Mouse (Mus musculus): ENCODE measurements at regions not wholly inside any gene's neighbourhood (a gene's known extent, or its start where the extent isn't known, plus 50 kb on each side); places are given as distances from the start of the nearest gene placed in this dataset.
"Not testable (repeated sequence)": the region's sequence is repeated elsewhere in the genome, so short reads cannot be mapped to it uniquely, and the experiment has no call there.

- H3K36me3 ChIP-seq; ATAC-seq (replicated peaks; ENCODE audit: low FRiP score); H3K27ac ChIP-seq; H3K4me1 ChIP-seq; H3K9ac ChIP-seq; H3K27me3 ChIP-seq; H3K4me2 ChIP-seq; H3K4me3 ChIP-seq (replicated peaks); H3K9me3 ChIP-seq (replicated peaks): not testable (repeated sequence)
- 91% methylated on average over 1 of the region's 1 CpGs for WGBS
Measured at GRCm38 (mm10) chr12:119708715-119709114, 236.9 kb upstream of the Tmem196 start.

GRCm38 (mm10) chr12:119730789-119731188, 214.8 kb upstream of the Tmem196 start:
- ATAC-seq (replicated peaks; ENCODE audit: low FRiP score), result no peak
- H3K9ac ChIP-seq, result no peak overlapping the region
- no peaks in the 10 kb centered on the region for H3K27me3 ChIP-seq
- H3K9me3 ChIP-seq (replicated peaks), result no peaks in the 10 kb centered on the region
- WGBS, result 87% methylated on average over 2 of the region's 2 CpGs
- H3K4me1 ChIP-seq, result no peaks in the 10 kb centered on the region
- H3K4me2 ChIP-seq, result no peak overlapping the region
- H3K4me3 ChIP-seq (replicated peaks), result no peak overlapping the region
- no peak overlapping the region for H3K27ac ChIP-seq
- H3K36me3 ChIP-seq, result no peaks in the 10 kb centered on the region

DNA sequence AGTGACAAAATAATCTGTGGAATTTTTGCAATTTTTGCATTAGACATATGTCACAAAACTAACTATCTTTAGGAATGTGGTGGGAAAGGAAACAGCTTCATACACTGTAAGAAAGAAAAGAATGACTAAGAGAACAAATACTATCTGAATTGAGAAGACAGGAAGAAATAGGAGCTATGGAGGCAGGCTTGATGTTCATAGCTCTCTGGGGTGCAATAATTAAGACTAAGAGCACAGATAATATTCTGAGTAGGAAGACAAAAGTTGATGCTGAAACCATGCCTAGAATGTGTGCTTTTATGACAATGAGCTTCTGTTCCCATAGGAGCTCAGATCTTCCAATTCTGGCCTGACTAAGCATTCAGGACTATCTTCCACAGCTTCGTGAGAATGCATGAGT, 183.0 kb upstream of the Tmem196 start:
- WGBS, result 71% methylated on average over 1 of the region's 1 CpGs
- H3K27ac ChIP-seq, result no peak overlapping the region

DNA sequence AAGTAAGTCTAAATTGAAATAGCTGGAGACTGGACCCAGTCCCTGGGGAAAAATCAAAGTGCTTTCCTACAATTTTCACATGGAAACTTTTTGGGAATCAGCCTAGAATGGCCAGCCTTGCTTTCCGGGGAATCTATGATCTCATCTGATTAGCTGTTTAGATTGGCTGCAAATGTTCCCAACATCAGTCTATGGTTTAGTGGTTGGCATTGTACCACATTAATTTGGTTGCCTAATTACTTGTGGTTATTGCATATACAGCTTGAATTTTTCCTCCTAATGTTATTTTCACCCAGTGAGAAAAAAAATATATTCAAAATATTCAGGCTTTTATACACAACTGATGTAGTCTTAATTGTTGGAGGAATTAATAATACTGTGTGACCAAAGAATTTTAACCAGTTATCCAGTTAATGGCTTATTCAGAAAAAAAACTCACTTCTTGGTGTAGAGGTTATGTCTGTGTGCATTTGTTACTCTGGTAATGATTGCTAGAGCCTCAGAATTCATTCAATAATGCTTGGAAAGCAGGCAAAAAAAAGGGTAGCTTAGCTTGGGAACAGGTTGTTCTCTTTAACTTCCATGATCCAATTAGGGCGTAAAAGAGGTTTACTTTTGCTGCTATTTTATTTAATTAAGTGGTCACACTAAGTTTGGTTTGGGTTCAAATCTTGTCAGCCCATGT, 182.2 kb upstream of the Tmem196 start:
- H3K27ac ChIP-seq, result no peak overlapping the region
- H3K4me1 ChIP-seq, result no peaks in the 10 kb centered on the region
- H3K4me3 ChIP-seq (replicated peaks), result no peak overlapping the region
- no peak for ATAC-seq (replicated peaks; ENCODE audit: low FRiP score)
- 76% methylated on average over 2 of the region's 2 CpGs for WGBS
- no peaks in the 10 kb centered on the region for H3K27me3 ChIP-seq
- no peaks in the 10 kb centered on the region for H3K36me3 ChIP-seq
- no peak overlapping the region for H3K9ac ChIP-seq
- no peaks in the 10 kb centered on the region for H3K9me3 ChIP-seq (replicated peaks)
- H3K4me2 ChIP-seq, result no peak overlapping the region

More for the DNA sequence above, 183.0 kb upstream of the Tmem196 start:
- no peaks in the 10 kb centered on the region for H3K27me3 ChIP-seq
- H3K4me1 ChIP-seq, result no peaks in the 10 kb centered on the region
- H3K4me3 ChIP-seq (replicated peaks), result no peak overlapping the region
- H3K9ac ChIP-seq, result no peak overlapping the region
- ATAC-seq (replicated peaks; ENCODE audit: low FRiP score), result no peak
- no peaks in the 10 kb centered on the region for H3K36me3 ChIP-seq
- H3K4me2 ChIP-seq, result no peak overlapping the region
- no peaks in the 10 kb centered on the region for H3K9me3 ChIP-seq (replicated peaks)

- Histone ChIP-seq H3K27ac (no peak overlapping the region), H3K4me2 (no peak overlapping the region), H3K4me3 (replicated peaks) (no peak overlapping the region), H3K4me1 (no peaks in the 10 kb centered on the region), H3K27me3 (no peaks in the 10 kb centered on the region), H3K36me3 (no peaks in the 10 kb centered on the region), H3K9me3 (replicated peaks) (no peaks in the 10 kb centered on the region), H3K9ac (no peak overlapping the region)
- WGBS, result 24% methylated on average over 2 of the region's 2 CpGs
- ATAC-seq (replicated peaks; ENCODE audit: low FRiP score), result no peak
Measured at GRCm38 (mm10) chr12:119777559-119777958, 168.1 kb upstream of the Tmem196 start.

DNA sequence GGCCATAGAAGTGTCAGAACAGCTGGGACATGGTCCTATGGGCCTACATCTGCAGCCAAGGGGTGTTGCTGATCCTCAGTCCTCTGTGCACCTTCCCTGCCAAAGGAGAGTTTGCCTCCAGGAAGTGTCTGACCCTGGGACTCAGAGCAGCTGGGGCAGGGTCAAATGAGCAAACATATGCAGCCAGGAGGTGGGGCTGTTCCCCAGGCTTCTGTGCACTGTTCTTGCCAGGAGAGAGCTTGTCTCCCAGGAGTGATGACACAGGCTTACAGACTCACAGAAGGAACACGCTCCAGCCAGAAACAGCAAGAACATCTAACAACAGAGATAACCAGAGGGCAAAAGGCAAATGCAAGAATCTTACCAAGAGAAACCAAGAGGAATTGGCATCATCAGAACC, 137.9 kb upstream of the Tmem196 start:
- Histone ChIP-seq H3K4me2 (no peak overlapping the region), H3K27me3 (no peaks in the 10 kb centered on the region), H3K4me1 (no peaks in the 10 kb centered on the region), H3K36me3 (no peaks in the 10 kb centered on the region), H3K27ac (no peak overlapping the region), H3K9me3 (replicated peaks) (no peaks in the 10 kb centered on the region), H3K9ac (no peak overlapping the region), H3K4me3 (replicated peaks) (no peak overlapping the region)
- WGBS, result 62% methylated on average over 1 of the region's 1 CpGs
- no peak for ATAC-seq (replicated peaks; ENCODE audit: low FRiP score)

DNA sequence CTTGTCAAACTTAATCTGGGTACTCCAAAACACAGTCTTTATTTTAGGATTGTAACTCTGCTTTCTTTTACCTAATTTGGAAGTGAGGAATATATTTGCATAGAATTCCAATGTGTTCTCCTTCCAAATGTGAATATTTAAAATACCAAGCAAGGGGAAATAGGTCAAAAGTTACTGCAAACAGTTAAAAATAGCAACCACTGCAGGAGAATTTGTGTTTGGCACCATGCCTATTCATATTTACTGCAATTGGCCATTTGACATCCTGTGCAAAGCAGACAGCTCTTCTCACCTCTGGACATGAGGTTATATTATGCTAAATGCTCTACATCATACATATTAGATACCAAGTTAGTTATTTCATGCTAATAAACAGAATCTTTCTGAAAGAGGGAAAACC, 129.4 kb upstream of the Tmem196 start:
- ATAC-seq (replicated peaks; ENCODE audit: low FRiP score), result 0 out of 2 replicates have a peak, but pooled peaks have one; percentile 46
- no peaks in the 10 kb centered on the region for H3K4me1 ChIP-seq
- no peaks in the 10 kb centered on the region for H3K9me3 ChIP-seq (replicated peaks)
- H3K36me3 ChIP-seq, result no peaks in the 10 kb centered on the region
- H3K9ac ChIP-seq, result no peak overlapping the region
- no peak overlapping the region for H3K4me2 ChIP-seq
- H3K27ac ChIP-seq, result no peak overlapping the region
- no peaks in the 10 kb centered on the region for H3K27me3 ChIP-seq
- no peak overlapping the region for H3K4me3 ChIP-seq (replicated peaks)

DNA sequence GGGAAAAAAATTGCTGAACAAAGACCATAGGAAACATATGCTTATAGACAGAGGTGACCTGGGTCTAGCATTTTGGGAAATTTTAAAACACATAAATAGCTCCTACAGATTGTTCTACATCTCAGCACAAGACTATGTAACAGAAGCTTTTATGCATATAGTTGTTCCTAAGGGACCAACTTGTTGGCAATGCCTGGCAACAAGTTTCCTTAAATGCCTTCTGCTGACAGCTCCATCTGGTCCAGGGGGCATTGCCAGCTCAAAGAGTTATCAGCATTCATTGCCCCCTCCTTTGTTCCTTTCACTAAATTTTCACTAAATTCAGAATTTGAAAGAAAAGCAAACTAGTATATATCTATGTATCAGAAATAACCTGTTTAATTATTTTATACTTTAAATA, 106.5 kb upstream of the Tmem196 start:
- no peak for ATAC-seq (replicated peaks; ENCODE audit: low FRiP score)

DNA sequence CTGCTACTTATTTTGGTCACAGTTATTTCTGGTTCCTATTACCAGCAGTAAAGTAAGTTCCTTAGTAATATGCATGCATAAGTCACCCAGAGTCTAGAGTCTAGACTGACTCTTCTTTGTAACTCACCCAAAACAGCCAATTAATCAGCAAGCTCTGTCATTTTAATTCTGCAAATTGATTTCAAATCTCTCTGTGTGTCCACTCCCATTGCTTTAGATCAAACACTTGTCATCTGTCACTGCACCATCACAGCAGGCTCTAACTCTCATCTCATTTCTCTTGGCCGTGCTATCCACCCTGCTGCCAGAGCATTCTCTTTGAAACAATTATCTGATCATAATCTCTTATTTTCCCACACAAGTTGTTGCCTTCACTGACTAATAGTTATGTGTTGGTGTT, 63.9 kb upstream of the Tmem196 start:
- Histone ChIP-seq H3K4me3 (replicated peaks) (no peak overlapping the region), H3K9ac (no peak overlapping the region), H3K27me3 (no peaks in the 10 kb centered on the region), H3K9me3 (replicated peaks) (no peaks in the 10 kb centered on the region), H3K36me3 (no peaks in the 10 kb centered on the region), H3K4me2 (no peak overlapping the region), H3K27ac (no peak overlapping the region), H3K4me1 (no peaks in the 10 kb centered on the region)
- ATAC-seq (replicated peaks; ENCODE audit: low FRiP score), result no peak
- WGBS, result 81% methylated on average over 1 of the region's 1 CpGs

More for the DNA sequence above, 106.5 kb upstream of the Tmem196 start:
- Histone ChIP-seq H3K4me1 (no peaks in the 10 kb centered on the region), H3K9ac (no peak overlapping the region), H3K27me3 (no peaks in the 10 kb centered on the region), H3K4me3 (replicated peaks) (no peak overlapping the region), H3K9me3 (replicated peaks) (no peaks in the 10 kb centered on the region), H3K27ac (no peak overlapping the region), H3K4me2 (no peak overlapping the region), H3K36me3 (no peaks in the 10 kb centered on the region)

- Histone ChIP-seq H3K4me1 (no peaks in the 10 kb centered on the region), H3K27me3 (no peaks in the 10 kb centered on the region), H3K36me3 (no peaks in the 10 kb centered on the region), H3K27ac (no peak overlapping the region), H3K4me2 (no peak overlapping the region), H3K9me3 (replicated peaks) (no peaks in the 10 kb centered on the region), H3K4me3 (replicated peaks) (no peak overlapping the region), H3K9ac (no peak overlapping the region)
- ATAC-seq (replicated peaks; ENCODE audit: low FRiP score), result no peak
- 52% methylated on average over 1 of the region's 1 CpGs for WGBS
Measured at GRCm38 (mm10) chr12:119890030-119890429, 55.6 kb upstream of the Tmem196 start.
